In genomic region chr19:44372969-44373368, GRCm38 (mm10) we compare ENCODE assay signal across 8 mouse cellular contexts. TPM values are rescaled to one million over a fixed set of nuclear protein-coding genes. Genes with fewer than 3 reads are reported as not detected.
DNase-seq lines count a peak whose midpoint lies in the region; ATAC-seq lines count a peak whose summit lies in the region.

No protein-coding gene starts in this region.

- no peak for ATAC-seq in midbrain, embryonic 16.5 days
- ATAC-seq in common myeloid progenitor, adult 5-6 weeks (replicated peaks; ENCODE audit: low read depth, poor library complexity, severe bottlenecking), result peak; percentile 97
- peak; percentile 89 for ATAC-seq in intestine, embryonic 14.5 days (replicated peaks; ENCODE audit: low FRiP score, low TSS enrichment, low read depth)
- ATAC-seq in midbrain, embryonic 12.5 days (ENCODE audit: low FRiP score, low read depth), result peak; percentile 65; the same call in 1 of the 2 replicates

- intact Hi-C loops in left cerebral cortex, postnatal 14 days (cut with DNase I), result loop anchor here (2.0 kb wide), 1 partner anchor 46 kb away; no protein-coding TSS in a partner anchor

- WGBS in midbrain, embryonic 10.5 days, result 25% methylated on average over 6 of the region's 6 CpGs
- 18% methylated on average over 6 of the region's 6 CpGs for WGBS in midbrain, embryonic 16.5 days
- 20% methylated on average over 6 of the region's 6 CpGs for WGBS in intestine, embryonic 14.5 days
- 28% methylated on average over 6 of the region's 6 CpGs for WGBS in midbrain, embryonic 12.5 days

- H3K9ac ChIP-seq in midbrain, embryonic 16.5 days (ENCODE audit: low read depth, low read length), result no peak overlapping the region
- no peak overlapping the region for H3K9ac ChIP-seq in intestine, embryonic 14.5 days (ENCODE audit: low read length)
- no peak overlapping the region for H3K9ac ChIP-seq in midbrain, embryonic 12.5 days (replicated peaks)

- no peak overlapping the region for H3K4me2 ChIP-seq in midbrain, embryonic 16.5 days (ENCODE audit: low read length)
- no peak overlapping the region for H3K4me2 ChIP-seq in intestine, embryonic 14.5 days (ENCODE audit: low read length)
- no peak overlapping the region for H3K4me2 ChIP-seq in midbrain, embryonic 12.5 days (replicated peaks)

- no peak overlapping the region for H3K27ac ChIP-seq in midbrain, embryonic 10.5 days (replicated peaks)
- no peak overlapping the region for H3K27ac ChIP-seq in midbrain, embryonic 16.5 days (ENCODE audit: low read length)
- H3K27ac ChIP-seq in intestine, embryonic 14.5 days (ENCODE audit: low read depth), result no peak overlapping the region
- no peak overlapping the region for H3K27ac ChIP-seq in midbrain, embryonic 12.5 days (replicated peaks)

- H3K9me3 ChIP-seq in midbrain, embryonic 10.5 days (replicated peaks), result no peaks in the 10 kb centered on the region
- H3K9me3 ChIP-seq in midbrain, embryonic 16.5 days (replicated peaks; ENCODE audit: control insufficient read depth, low read length, poor library complexity, severe bottlenecking), result no peaks in the 10 kb centered on the region
- H3K9me3 ChIP-seq in intestine, embryonic 14.5 days (ENCODE audit: control insufficient read depth, low read length), result no peaks in the 10 kb centered on the region
- no peaks in the 10 kb centered on the region for H3K9me3 ChIP-seq in midbrain, embryonic 12.5 days

- H3K36me3 ChIP-seq in midbrain, embryonic 10.5 days, result no peaks in the 10 kb centered on the region
- H3K36me3 ChIP-seq in midbrain, embryonic 16.5 days (ENCODE audit: control insufficient read depth, insufficient read depth, low read length), result no peaks in the 10 kb centered on the region
- no peaks in the 10 kb centered on the region for H3K36me3 ChIP-seq in intestine, embryonic 14.5 days (ENCODE audit: control insufficient read depth, insufficient read depth, low read length)
- H3K36me3 ChIP-seq in midbrain, embryonic 12.5 days, result no peaks in the 10 kb centered on the region

- no peaks in the 10 kb centered on the region for H3K27me3 ChIP-seq in midbrain, embryonic 10.5 days (ENCODE audit: low read depth, poor library complexity, severe bottlenecking)
- H3K27me3 ChIP-seq in midbrain, embryonic 16.5 days (ENCODE audit: control insufficient read depth, insufficient read depth, low read depth, low read length), result no peaks in the 10 kb centered on the region
- H3K27me3 ChIP-seq in intestine, embryonic 14.5 days (replicated peaks; ENCODE audit: control insufficient read depth, insufficient read depth, low read length), result no peaks in the 10 kb centered on the region
- H3K27me3 ChIP-seq in midbrain, embryonic 12.5 days, result no peaks in the 10 kb centered on the region

- peaks cover 12% of the 10 kb centered on the region for H3K4me1 ChIP-seq in midbrain, embryonic 10.5 days
- H3K4me1 ChIP-seq in midbrain, embryonic 16.5 days (ENCODE audit: control insufficient read depth, insufficient read depth, low read length), result no peaks in the 10 kb centered on the region
- 0 out of 2 replicates have a peak, but pooled peaks cover 2% of the 10 kb centered on the region for H3K4me1 ChIP-seq in intestine, embryonic 14.5 days (replicated peaks; ENCODE audit: control insufficient read depth, insufficient read depth, low read length)
- H3K4me1 ChIP-seq in midbrain, embryonic 12.5 days, result 0 out of 2 replicates have a peak, but pooled peaks cover 4% of the 10 kb centered on the region

- no peak overlapping the region for H3K4me3 ChIP-seq in midbrain, embryonic 10.5 days
- H3K4me3 ChIP-seq in midbrain, embryonic 16.5 days (ENCODE audit: low read depth, low read length), result no peak overlapping the region
- no peak overlapping the region for H3K4me3 ChIP-seq in intestine, embryonic 14.5 days (ENCODE audit: low read depth, low read length)
- H3K4me3 ChIP-seq in midbrain, embryonic 12.5 days, result no peak overlapping the region

- DNase-seq in midbrain, embryonic 10.5 days (ENCODE audit: low spot score), result peak; percentile 71
- DNase-seq in gastrocnemius, postnatal 25 days, result peak; percentile 53
- peak; percentile 73 for DNase-seq in intestine, embryonic 14.5 days (ENCODE audit: low spot score)
- peak; percentile 61 to 76 for DNase-seq in left cerebral cortex, postnatal 14 days (ENCODE audit: low spot score in 2 of 2)
- DNase-seq in spleen, postnatal 10 days (ENCODE audit: low spot score in 2 of 2), result peak; percentile 72 to 89

RNA-seq across cellular contexts. Expression of gene Scd1, which starts 34.7 kb away (rescaled TPM):
- 20.0 and 21.6 TPM in 2 replicates for polyA plus RNA-seq in midbrain, embryonic 10.5 days (2016; fragmentation: Nextera tagmentation; extraction: Ambion mirVana)
- 7.1 and 8.9 TPM in 2 replicates for polyA plus RNA-seq in midbrain, embryonic 16.5 days (2015; fragmentation: Nextera tagmentation; extraction: Ambion mirVana)
- 2.9 and 3.4 TPM in 2 replicates for total RNA-seq in common myeloid progenitor, adult 5-6 weeks (2017)
- 100 to 1,000 TPM in 1 of 2 experiments, 10 to 100 TPM in 1; 16.2 to 171 TPM for total RNA-seq in gastrocnemius, postnatal 25 days (2021)
- 3.5 and 4.4 TPM in 2 replicates for polyA plus RNA-seq in intestine, embryonic 14.5 days (2014; fragmentation: Nextera tagmentation; extraction: Ambion mirVana)
- 100 to 1,000 TPM; 130 to 138 TPM for total RNA-seq in left cerebral cortex, postnatal 14 days (2021)
- 11.1 and 11.9 TPM in 2 replicates for polyA plus RNA-seq in midbrain, embryonic 12.5 days (2016; fragmentation: Nextera tagmentation; extraction: Ambion mirVana)

RNA-seq across cellular contexts. Expression of gene Scd4, which starts 40.1 kb away (rescaled TPM):
- 0.06 TPM in 1 of 2 replicates, not detected in the other for polyA plus RNA-seq in midbrain, embryonic 10.5 days (2016; fragmentation: Nextera tagmentation; extraction: Ambion mirVana)
- 0.18 and 0.19 TPM in 2 replicates for polyA plus RNA-seq in midbrain, embryonic 16.5 days (2015; fragmentation: Nextera tagmentation; extraction: Ambion mirVana)
- 0.14 and 0.15 TPM in 2 replicates for total RNA-seq in common myeloid progenitor, adult 5-6 weeks (2017)
- total RNA-seq in gastrocnemius, postnatal 25 days (2021), result under 1 TPM; 0.15 to 0.16 TPM
- 0.08 and 0.20 TPM in 2 replicates for polyA plus RNA-seq in intestine, embryonic 14.5 days (2014; fragmentation: Nextera tagmentation; extraction: Ambion mirVana)
- 1 to 10 TPM; 1.9 to 2.1 TPM for total RNA-seq in left cerebral cortex, postnatal 14 days (2021)
- polyA plus RNA-seq in midbrain, embryonic 12.5 days (2016; fragmentation: Nextera tagmentation; extraction: Ambion mirVana), result 0.10 and 0.11 TPM in 2 replicates
